ENCODE assay signal across 8 mouse cellular contexts in the genomic region with DNA sequence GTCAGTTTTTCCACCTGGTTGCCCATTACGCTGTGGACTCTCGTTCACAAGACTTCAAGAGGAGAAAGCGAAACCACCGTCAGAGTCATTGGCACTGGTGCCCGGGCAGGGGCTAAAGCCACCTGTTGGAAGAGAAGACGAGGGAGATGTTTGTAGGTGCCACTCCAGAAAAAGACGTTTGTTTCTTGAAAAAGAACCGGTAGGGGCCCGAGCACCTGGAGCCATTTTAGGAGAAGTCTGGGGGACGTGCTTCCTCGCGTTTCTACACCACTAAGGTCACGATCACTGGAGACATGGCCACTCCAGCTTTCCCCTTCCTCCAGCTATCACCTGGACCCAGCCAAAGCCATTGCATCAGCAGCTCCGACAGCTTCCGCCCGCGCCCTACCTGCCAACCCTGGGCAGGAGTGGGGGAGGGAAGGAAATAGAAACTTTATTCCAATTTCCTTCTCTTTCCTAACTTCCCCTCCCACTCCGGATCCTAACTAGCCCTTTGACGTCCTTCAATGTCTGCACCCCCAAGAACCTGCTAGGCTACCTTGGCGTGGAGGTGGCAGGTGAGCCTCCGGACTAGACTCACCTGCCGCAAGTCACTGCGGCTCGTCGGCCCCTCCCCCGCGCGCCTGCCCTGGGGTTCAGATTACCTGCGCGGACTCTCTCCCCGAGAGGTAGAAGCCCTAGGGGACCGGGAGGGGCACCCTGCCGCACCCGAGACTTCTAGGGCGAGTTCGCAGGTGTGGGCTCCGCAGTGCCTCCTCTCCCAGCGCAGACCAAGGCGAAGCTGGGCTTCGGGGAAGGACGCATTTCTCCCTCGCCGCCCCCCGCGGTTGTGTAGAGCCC. TPM values are rescaled to one million over a fixed set of nuclear protein-coding genes. Genes with fewer than 3 reads are reported as not detected.
DNase-seq lines count a peak whose midpoint lies in the region; ATAC-seq and TF ChIP-seq lines count a peak whose summit lies in the region.

No protein-coding gene starts in this region.

- DNase-seq in Muller cell, postnatal 12 days (ENCODE audit: inconsistent ontology term): peak; percentile 66
- peak; percentile 94 for DNase-seq in midbrain, embryonic 11.5 days (ENCODE audit: low spot score, missing footprints)
- DNase-seq in splenic B cell, adult 2 months (ENCODE audit: low read depth, low spot score): peak; percentile 59
- no peak for DNase-seq in right cerebral cortex, postnatal 4 days

- H3K4me3 ChIP-seq in bone marrow, adult 2 months (replicated peaks; ENCODE audit: control insufficient read depth, low read depth, low read length): peak overlapping the region; percentile 77
- H3K4me3 ChIP-seq in forebrain, embryonic 16.5 days (replicated peaks; ENCODE audit: low read length): peak overlapping the region; percentile 76
- H3K4me3 ChIP-seq in hindbrain, embryonic 15.5 days: peak overlapping the region; percentile 66
- peak overlapping the region; percentile 70 for H3K4me3 ChIP-seq in limb, embryonic 13.5 days
- H3K4me3 ChIP-seq in midbrain, embryonic 11.5 days (ENCODE audit: low read depth, low read length): peak overlapping the region; percentile 58

- peak overlapping the region; percentile 52 for H3K27ac ChIP-seq in bone marrow, adult 2 months (ENCODE audit: control insufficient read depth, insufficient read depth, low read depth, low read length, poor library complexity)
- peak overlapping the region; percentile 81 for H3K27ac ChIP-seq in forebrain, embryonic 16.5 days (ENCODE audit: low read length)
- peak overlapping the region; percentile 79 for H3K27ac ChIP-seq in hindbrain, embryonic 15.5 days (replicated peaks)
- H3K27ac ChIP-seq in limb, embryonic 13.5 days: peak overlapping the region; percentile 70
- H3K27ac ChIP-seq in midbrain, embryonic 11.5 days (ENCODE audit: low read depth, low read length): no peak overlapping the region; the same call in 1 of the 2 replicates

- no peak for TF ChIP-seq POLR2A in bone marrow, adult 2 months (IDR thresholded peaks at IDR 0.05; ENCODE audit: borderline replicate concordance, control insufficient read depth, low read depth, low read length)

- peaks cover 2% of the 10 kb centered on the region; the same call in 1 of the 2 replicates for H3K4me1 ChIP-seq in bone marrow, adult 2 months (ENCODE audit: control insufficient read depth, insufficient read depth, low read length)
- peaks cover 19% of the 10 kb centered on the region for H3K4me1 ChIP-seq in forebrain, embryonic 16.5 days (replicated peaks; ENCODE audit: control insufficient read depth, insufficient read depth, low read length)
- peaks cover 24% of the 10 kb centered on the region for H3K4me1 ChIP-seq in hindbrain, embryonic 15.5 days (replicated peaks)
- H3K4me1 ChIP-seq in limb, embryonic 13.5 days: peaks cover 13% of the 10 kb centered on the region
- peaks cover 8% of the 10 kb centered on the region for H3K4me1 ChIP-seq in midbrain, embryonic 11.5 days (ENCODE audit: control insufficient read depth, insufficient read depth, low read length)

- 1% methylated on average over 45 of the region's 45 CpGs for WGBS in bone marrow, adult 2 months
- under 1% methylated on average over 44 of the region's 45 CpGs for WGBS in forebrain, embryonic 16.5 days
- under 1% methylated on average over 45 of the region's 45 CpGs for WGBS in hindbrain, embryonic 15.5 days
- under 1% methylated on average over 45 of the region's 45 CpGs for WGBS in limb, embryonic 13.5 days
- WGBS in midbrain, embryonic 11.5 days: under 1% methylated on average over 45 of the region's 45 CpGs

- no peak; the same call in 1 of the 2 replicates for ATAC-seq in forebrain, embryonic 16.5 days
- ATAC-seq in hindbrain, embryonic 15.5 days (ENCODE audit: low FRiP score, low read depth): peak; percentile 29
- peak; percentile 18 for ATAC-seq in limb, embryonic 13.5 days (ENCODE audit: low FRiP score, low read depth)
- ATAC-seq in midbrain, embryonic 11.5 days (ENCODE audit: low FRiP score): peak; percentile 45

- no peaks in the 10 kb centered on the region for H3K27me3 ChIP-seq in forebrain, embryonic 16.5 days (replicated peaks; ENCODE audit: control insufficient read depth, insufficient read depth, low read length)
- no peaks in the 10 kb centered on the region for H3K27me3 ChIP-seq in hindbrain, embryonic 15.5 days
- H3K27me3 ChIP-seq in limb, embryonic 13.5 days: 0 out of 2 replicates have a peak, but pooled peaks cover 5% of the 10 kb centered on the region
- H3K27me3 ChIP-seq in midbrain, embryonic 11.5 days (ENCODE audit: control insufficient read depth, insufficient read depth, low read length): peaks cover 4% of the 10 kb centered on the region; the same call in 1 of the 2 replicates
- no peaks in the 10 kb centered on the region for H3K27me3 ChIP-seq in splenic B cell, adult 2 months (ENCODE audit: control insufficient read depth, insufficient read depth, low read length, poor library complexity, severe bottlenecking)

- H3K36me3 ChIP-seq in forebrain, embryonic 16.5 days (ENCODE audit: control insufficient read depth, insufficient read depth): no peaks in the 10 kb centered on the region
- H3K36me3 ChIP-seq in hindbrain, embryonic 15.5 days: no peaks in the 10 kb centered on the region
- H3K36me3 ChIP-seq in limb, embryonic 13.5 days: no peaks in the 10 kb centered on the region
- H3K36me3 ChIP-seq in midbrain, embryonic 11.5 days (ENCODE audit: control insufficient read depth, insufficient read depth, low read length): no peaks in the 10 kb centered on the region
- no peaks in the 10 kb centered on the region for H3K36me3 ChIP-seq in splenic B cell, adult 2 months (ENCODE audit: control insufficient read depth, insufficient read depth, low read length, poor library complexity, severe bottlenecking)

- peak overlapping the region; percentile 73 for H3K9ac ChIP-seq in forebrain, embryonic 16.5 days (replicated peaks; ENCODE audit: low read depth, low read length)
- H3K9ac ChIP-seq in hindbrain, embryonic 15.5 days: peak overlapping the region; percentile 69
- peak overlapping the region; percentile 79 for H3K9ac ChIP-seq in limb, embryonic 13.5 days
- peak overlapping the region; percentile 66 for H3K9ac ChIP-seq in midbrain, embryonic 11.5 days (ENCODE audit: low read length)

- no peaks in the 10 kb centered on the region for H3K9me3 ChIP-seq in forebrain, embryonic 16.5 days (ENCODE audit: control insufficient read depth, low read length)
- no peaks in the 10 kb centered on the region for H3K9me3 ChIP-seq in hindbrain, embryonic 15.5 days
- no peaks in the 10 kb centered on the region for H3K9me3 ChIP-seq in limb, embryonic 13.5 days
- no peaks in the 10 kb centered on the region for H3K9me3 ChIP-seq in midbrain, embryonic 11.5 days (ENCODE audit: control insufficient read depth, low read length)

- no peak for TF ChIP-seq CTCF in bone marrow, adult 2 months (IDR thresholded peaks at IDR 0.05; ENCODE audit: control insufficient read depth, insufficient read depth, low read length)

- H3K4me2 ChIP-seq in forebrain, embryonic 16.5 days (ENCODE audit: low read length): peak overlapping the region; percentile 100
- H3K4me2 ChIP-seq in hindbrain, embryonic 15.5 days: peak overlapping the region; percentile 98
- peak overlapping the region; percentile 100 for H3K4me2 ChIP-seq in limb, embryonic 13.5 days (replicated peaks)
- peak overlapping the region; percentile 100 for H3K4me2 ChIP-seq in midbrain, embryonic 11.5 days

RNA-seq across cellular contexts. Expression of a gene that starts 29.5 kb away (rescaled TPM):
- polyA plus RNA-seq in bone marrow, adult 2 months (2011; ENCODE audit: insufficient read depth, insufficient read length, low replicate concordance, missing spikeins): 0.92 and 1.8 TPM in 2 replicates
- polyA plus RNA-seq in forebrain, embryonic 16.5 days (2015; fragmentation: Nextera tagmentation; extraction: Ambion mirVana): 11.5 and 13.9 TPM in 2 replicates
- 8.8 and 12.2 TPM in 2 replicates for polyA plus RNA-seq in hindbrain, embryonic 15.5 days (2015; fragmentation: Nextera tagmentation; extraction: Ambion mirVana)
- polyA plus RNA-seq in limb, embryonic 13.5 days (2015; fragmentation: Nextera tagmentation; extraction: Ambion mirVana): 6.3 and 6.9 TPM in 2 replicates
- polyA plus RNA-seq in midbrain, embryonic 11.5 days (2014; fragmentation: Nextera tagmentation; extraction: Ambion mirVana): 8.4 and 8.7 TPM in 2 replicates
